Mouse (Mus musculus) kidney, postnatal 0 days (tissue): Measurements from ENCODE around the gene Ndp. TPM values are rescaled to one million over a fixed set of nuclear protein-coding genes. Genes with fewer than 3 reads are reported as not detected.

Experiments
- ATAC-seq: fragments of 200-750 bp; cut with Nextera tagmentation; replicated peaks from 2 replicates; pipeline ENCODE4 v1.8.0; 2017; ENCODE audit warnings: low read depth, moderate number of reproducible peaks, moderate TSS enrichment, moderate library complexity; ENCODE audit not compliant: low FRiP score
- DNase-seq: peaks from one replicate; pipeline ENCODE4 v3.0.0-alpha.2; 2016; ENCODE audit warnings: low spot score
- H3K27ac ChIP-seq: fragments of 300-500 bp; sonication (generic); 2 replicates; pipeline ENCODE4 v1.5.1; 2014; ENCODE audit warnings: mild to moderate bottlenecking
- H3K27me3 ChIP-seq: fragments of 300-500 bp; sonication (generic); 2 replicates; pipeline ENCODE4 v1.6.1; 2014; ENCODE audit warnings: low read length, mixed read lengths; ENCODE audit not compliant: insufficient read depth
- H3K36me3 ChIP-seq: fragments of 300-500 bp; sonication (generic); 2 replicates; pipeline ENCODE4 v1.6.1; 2014; ENCODE audit warnings: low read length, mixed read lengths; ENCODE audit not compliant: insufficient read depth
- H3K4me1 ChIP-seq: fragments of 300-500 bp; sonication (generic); replicated peaks from 2 replicates; pipeline ENCODE4 v1.6.1; 2014; ENCODE audit warnings: antibody characterized with exemption, low read length, mixed read lengths; ENCODE audit not compliant: insufficient read depth
- H3K4me2 ChIP-seq: fragments of 300-500 bp; sonication (generic); 2 replicates; pipeline ENCODE4 v1.6.1; 2014; ENCODE audit warnings: mild to moderate bottlenecking, low read length, moderate library complexity, mixed read lengths
- H3K4me3 ChIP-seq: fragments of 300-500 bp; sonication (generic); replicated peaks from 2 replicates; pipeline ENCODE4 v1.5.1; 2014; ENCODE audit warnings: low read depth, low read length
- H3K9ac ChIP-seq: fragments of 300-500 bp; sonication (generic); 2 replicates; pipeline ENCODE4 v1.6.1; 2014; ENCODE audit warnings: low read depth, low read length
- H3K9me3 ChIP-seq: fragments of 300-500 bp; sonication (generic); replicated peaks from 2 replicates; pipeline ENCODE4 v1.6.1; 2016; ENCODE audit warnings: low read length, inconsistent platforms, mixed read lengths
- CTCF ChIP-seq: IDR thresholded peaks from 2 replicates; pipeline ENCODE4 v1.5.1; 2016; ENCODE audit warnings: antibody characterized with exemption, low read depth, mild to moderate bottlenecking, moderate library complexity
- WGBS: fragments of 180-500 bp; shearing (Covaris S2); extraction: QIAGEN DNeasy Blood & Tissue Kit; methylation state at CpG from one replicate; pipeline ENCODE4 v1.1.7; 2014; 5-methylcytosine and 5-hydroxymethylcytosine counted together
- polyA plus RNA-seq: library from polyadenylated mRNA; unstranded; fragments of >200 nt; fragmentation: Nextera tagmentation; extraction: Ambion mirVana; gene quantifications from 2 replicates; pipeline ENCODE4 v1.2.1, GENCODE M21; 2015

The Ndp gene
- polyA plus RNA-seq, 1 experiment from 2014 or later = 1.6 TPM

DNA sequence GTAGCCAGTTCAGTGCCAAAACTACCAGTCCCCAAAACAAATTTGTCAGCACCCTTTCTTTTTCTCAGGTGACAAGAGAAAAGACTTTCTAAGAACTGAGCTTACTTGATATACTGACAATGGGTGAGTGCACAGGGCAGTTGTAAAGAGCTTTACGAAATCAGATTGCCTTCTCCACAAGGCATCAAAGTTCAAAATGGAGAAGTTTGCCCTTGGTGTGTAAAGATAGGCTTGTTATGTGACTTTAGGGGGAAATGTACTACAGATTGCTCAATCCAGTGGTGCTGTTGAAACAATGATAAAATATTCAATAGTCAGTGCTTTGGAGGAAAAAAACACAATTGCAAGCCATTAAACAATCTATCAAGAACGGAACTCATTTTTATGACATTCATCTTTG is 70.1 kb downstream of the Ndp start:
- Histone ChIP-seq H3K27me3 (no peaks in the 10 kb centered on the region), H3K4me2 (no peak overlapping the region), H3K27ac (no peak overlapping the region), H3K36me3 (no peaks in the 10 kb centered on the region), H3K4me1 (no peaks in the 10 kb centered on the region), H3K4me3 (no peak overlapping the region), H3K9ac (no peak overlapping the region), H3K9me3 (no peaks in the 10 kb centered on the region)
- no peak for TF ChIP-seq CTCF
- DNase-seq (no peak), ATAC-seq (no peak)
- 84% methylated on average over 2 of the region's 2 CpGs for WGBS

DNA sequence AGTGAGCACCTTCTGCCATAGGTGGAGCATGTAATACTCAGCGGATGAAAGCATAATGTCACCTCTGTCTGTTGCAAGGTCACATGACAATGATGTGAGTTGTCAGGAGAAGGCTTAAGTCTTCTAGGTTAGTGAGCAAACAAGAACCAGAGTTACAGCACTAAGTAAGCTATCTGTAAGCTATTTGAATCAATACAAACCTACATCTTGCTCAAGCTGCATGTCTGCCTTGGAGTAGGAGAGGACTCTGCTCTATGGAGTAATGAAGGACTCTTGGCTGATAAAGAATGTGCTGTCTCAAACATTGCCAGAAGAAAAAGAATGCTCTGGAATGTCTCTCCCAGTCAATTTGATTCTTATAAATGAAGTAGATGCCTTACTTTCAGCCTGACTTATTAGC is 74.3 kb downstream of the Ndp start:
- no peak overlapping the region for H3K9ac ChIP-seq
- no peaks in the 10 kb centered on the region for H3K27me3 ChIP-seq
- H3K27ac ChIP-seq = no peak overlapping the region
- H3K4me1 ChIP-seq = no peaks in the 10 kb centered on the region
- H3K36me3 ChIP-seq = no peaks in the 10 kb centered on the region
- no peaks in the 10 kb centered on the region for H3K9me3 ChIP-seq
- TF ChIP-seq CTCF = no peak
- WGBS = 87% methylated on average over 1 of the region's 1 CpGs
- no peak overlapping the region for H3K4me3 ChIP-seq
- no peak overlapping the region for H3K4me2 ChIP-seq
- no peak for DNase-seq
- ATAC-seq = no peak

- ATAC-seq = no peak
Measured at GRCm38 (mm10) chrX:16836488-16837082, 75.0 kb downstream of the Ndp start.

More at GRCm38 (mm10) chrX:16836488-16837082, 75.0 kb downstream of the Ndp start:
- H3K9me3 ChIP-seq = no peaks in the 10 kb centered on the region
- no peaks in the 10 kb centered on the region for H3K4me1 ChIP-seq
- TF ChIP-seq CTCF = no peak
- no peaks in the 10 kb centered on the region for H3K27me3 ChIP-seq
- DNase-seq = no peak
- no peaks in the 10 kb centered on the region for H3K36me3 ChIP-seq
- H3K4me3 ChIP-seq = no peak overlapping the region
- H3K4me2 ChIP-seq = no peak overlapping the region
- no peak overlapping the region for H3K9ac ChIP-seq
- no peak overlapping the region for H3K27ac ChIP-seq

Other genes with a start within 250 kb of the Ndp start
- 2.6 and 3.4 TPM in 2 replicates for gene Maob, start 94.4 kb downstream of the Ndp start, polyA plus RNA-seq